Mouse (Mus musculus): ENCODE measurements around the gene Slc38a3.

The Slc38a3 gene

GRCm38 (mm10) chr9:107669480-107669945 is at the start of gene Slc38a3:
Slc38a3 (minus strand) TSS chr9:107669530.
- no peak for DNase-seq (ENCODE audit: low spot score in 2 of 2)

GRCm38 (mm10) chr9:107716951-107717350 is 47.6 kb upstream of the Slc38a3 start:
- DNase-seq (ENCODE audit: low spot score in 2 of 2): no peak

GRCm38 (mm10) chr9:107715632-107716031 is 46.3 kb upstream of the Slc38a3 start:
- no peak for DNase-seq (ENCODE audit: low spot score in 2 of 2)

GRCm38 (mm10) chr9:107714221-107714952 is 45.1 kb upstream of the Slc38a3 start:
- DNase-seq (ENCODE audit: low spot score in 2 of 2): no peak

GRCm38 (mm10) chr9:107709697-107710483 is 40.6 kb upstream of the Slc38a3 start, which contains the start of gene Sema3f:
Sema3f (minus strand) TSS chr9:107710475.
- DNase-seq (ENCODE audit: low spot score in 2 of 2): peak in 1 of 2 experiments; percentile 67

GRCm38 (mm10) chr9:107709096-107709696 is 39.9 kb upstream of the Slc38a3 start:
- no peak for DNase-seq (ENCODE audit: low spot score in 2 of 2)

- DNase-seq (ENCODE audit: low spot score in 2 of 2): no peak
Measured at GRCm38 (mm10) chr9:107708439-107709095, 39.2 kb upstream of the Slc38a3 start.

- DNase-seq (ENCODE audit: low spot score in 2 of 2): no peak
Measured at GRCm38 (mm10) chr9:107707701-107708438, 38.5 kb upstream of the Slc38a3 start.

- no peak for DNase-seq (ENCODE audit: low spot score in 2 of 2)
Measured at GRCm38 (mm10) chr9:107706781-107707211, 37.5 kb upstream of the Slc38a3 start.

GRCm38 (mm10) chr9:107703337-107704122 is 34.2 kb upstream of the Slc38a3 start:
- no peak for DNase-seq (ENCODE audit: low spot score in 2 of 2)

- no peak for DNase-seq (ENCODE audit: low spot score in 2 of 2)
Measured at GRCm38 (mm10) chr9:107702606-107703185, 33.4 kb upstream of the Slc38a3 start.

GRCm38 (mm10) chr9:107701594-107701993 is 32.3 kb upstream of the Slc38a3 start:
- DNase-seq (ENCODE audit: low spot score in 2 of 2): peak; percentile 71 to 77

GRCm38 (mm10) chr9:107700114-107700571 is 30.8 kb upstream of the Slc38a3 start:
- peak; percentile 46 to 50 for DNase-seq (ENCODE audit: low spot score in 2 of 2)

GRCm38 (mm10) chr9:107699376-107699980 is 30.1 kb upstream of the Slc38a3 start:
- DNase-seq (ENCODE audit: low spot score in 2 of 2): no peak

- no peak for DNase-seq (ENCODE audit: low spot score in 2 of 2)
Measured at GRCm38 (mm10) chr9:107698611-107699190, 29.4 kb upstream of the Slc38a3 start.

GRCm38 (mm10) chr9:107697811-107698521 is 28.6 kb upstream of the Slc38a3 start:
- DNase-seq (ENCODE audit: low spot score in 2 of 2): no peak

GRCm38 (mm10) chr9:107696845-107697610 is 27.7 kb upstream of the Slc38a3 start:
- no peak for DNase-seq (ENCODE audit: low spot score in 2 of 2)

All from frontal cortex, postnatal 10 days (tissue).